Mouse (Mus musculus) stomach, postnatal 0 days (tissue): ENCODE data around the gene Gpr155.

ENCODE experiments used
- CTCF ChIP-seq: IDR thresholded peaks from 2 replicates; pipeline ENCODE4 v1.5.1; 2016; ENCODE audit warnings: antibody characterized with exemption, low read depth, mild to moderate bottlenecking, moderate library complexity
- EP300 ChIP-seq: optimal IDR thresholded peaks from 2 replicates; pipeline ENCODE3; 2016; ENCODE audit warnings: antibody characterized with exemption

DNA sequence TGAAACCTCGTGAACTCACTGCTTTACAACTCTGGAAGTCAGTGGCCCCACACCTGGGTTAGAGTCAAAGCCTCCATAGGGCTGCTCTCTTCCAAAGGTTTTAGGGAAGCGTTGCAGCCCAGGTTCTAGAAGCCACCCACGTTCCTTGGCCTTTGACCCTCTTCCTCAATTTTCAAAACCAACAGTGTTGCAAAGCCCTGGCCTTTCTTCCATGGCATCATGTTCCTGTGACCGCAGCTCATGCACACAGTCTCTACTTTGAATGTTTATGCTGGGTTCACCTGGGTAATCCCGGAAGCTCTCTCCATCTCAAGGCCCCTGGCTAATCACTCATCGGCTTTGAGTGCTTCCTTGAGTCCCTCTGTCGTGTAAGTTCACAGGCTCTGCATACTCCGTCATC, 9.1 kb upstream of the Gpr155 start:
- TF ChIP-seq CTCF (no peak), EP300 (no peak)
